Mouse (Mus musculus) hindbrain, embryonic 11.5 days (tissue): Measurements from ENCODE around the gene Gm10563. TPM values are rescaled to one million over a fixed set of nuclear protein-coding genes. Genes with fewer than 3 reads are reported as not detected.
A peak's percentile ranks its signal among the peaks of the same experiment; 100 is the strongest.

Experiments used
- ATAC-seq: fragments of 200-750 bp; cut with Nextera tagmentation; 2 replicates; pipeline ENCODE4 v1.8.0; 2017; ENCODE audit warnings: mild to moderate bottlenecking, moderate TSS enrichment, moderate library complexity; ENCODE audit not compliant: low FRiP score
- DNase-seq: peaks from one replicate; pipeline ENCODE4 v3.0.0-alpha.2; 2015; ENCODE audit warnings: low spot score
- H3K27ac ChIP-seq: fragments of 300-500 bp; sonication (generic); 2 replicates; pipeline ENCODE4 v1.5.1; 2014; ENCODE audit warnings: mild to moderate bottlenecking, low read depth, low read length
- H3K27me3 ChIP-seq: fragments of 300-500 bp; sonication (generic); 2 replicates; pipeline ENCODE4 v1.6.1; 2014; ENCODE audit warnings: mild to moderate bottlenecking, low read length, moderate library complexity, mixed read lengths; ENCODE audit not compliant: control insufficient read depth, insufficient read depth
- H3K36me3 ChIP-seq: fragments of 300-500 bp; sonication (generic); 2 replicates; pipeline ENCODE4 v1.6.1; 2014; ENCODE audit warnings: mild to moderate bottlenecking, low read length, moderate library complexity, mixed read lengths; ENCODE audit not compliant: control insufficient read depth, insufficient read depth
- H3K4me1 ChIP-seq: fragments of 300-500 bp; sonication (generic); replicated peaks from 2 replicates; pipeline ENCODE4 v1.6.1; 2014; ENCODE audit warnings: low read length, mixed read lengths; ENCODE audit not compliant: control insufficient read depth, insufficient read depth
- H3K4me2 ChIP-seq: fragments of 300-500 bp; sonication (generic); replicated peaks from 2 replicates; pipeline ENCODE4 v1.6.1; 2014; ENCODE audit warnings: mild to moderate bottlenecking, low read depth, low read length
- H3K4me3 ChIP-seq: fragments of 300-500 bp; sonication (generic); 2 replicates; pipeline ENCODE4 v1.5.1; 2014; ENCODE audit warnings: low read depth, low read length
- H3K9ac ChIP-seq: fragments of 300-500 bp; sonication (generic); 2 replicates; pipeline ENCODE4 v1.6.1; 2014; ENCODE audit warnings: low read depth, low read length
- H3K9me3 ChIP-seq: fragments of 300-500 bp; sonication (generic); 2 replicates; pipeline ENCODE4 v1.6.1; 2016; ENCODE audit warnings: low read length; ENCODE audit not compliant: control insufficient read depth
- WGBS: fragments of 180-500 bp; shearing (Covaris S2); extraction: QIAGEN DNeasy Blood & Tissue Kit; methylation state at CpG from one replicate; pipeline ENCODE4 v1.1.7; 2014; 5-methylcytosine and 5-hydroxymethylcytosine counted together
- polyA plus RNA-seq: library from polyadenylated mRNA; unstranded; fragments of >200 nt; fragmentation: Nextera tagmentation; extraction: Ambion mirVana; gene quantifications from 2 replicates; pipeline ENCODE4 v1.2.1, GENCODE M21; 2014

Gm10563 gene
- polyA plus RNA-seq, 1 experiment from 2014 or later, result not detected

DNA sequence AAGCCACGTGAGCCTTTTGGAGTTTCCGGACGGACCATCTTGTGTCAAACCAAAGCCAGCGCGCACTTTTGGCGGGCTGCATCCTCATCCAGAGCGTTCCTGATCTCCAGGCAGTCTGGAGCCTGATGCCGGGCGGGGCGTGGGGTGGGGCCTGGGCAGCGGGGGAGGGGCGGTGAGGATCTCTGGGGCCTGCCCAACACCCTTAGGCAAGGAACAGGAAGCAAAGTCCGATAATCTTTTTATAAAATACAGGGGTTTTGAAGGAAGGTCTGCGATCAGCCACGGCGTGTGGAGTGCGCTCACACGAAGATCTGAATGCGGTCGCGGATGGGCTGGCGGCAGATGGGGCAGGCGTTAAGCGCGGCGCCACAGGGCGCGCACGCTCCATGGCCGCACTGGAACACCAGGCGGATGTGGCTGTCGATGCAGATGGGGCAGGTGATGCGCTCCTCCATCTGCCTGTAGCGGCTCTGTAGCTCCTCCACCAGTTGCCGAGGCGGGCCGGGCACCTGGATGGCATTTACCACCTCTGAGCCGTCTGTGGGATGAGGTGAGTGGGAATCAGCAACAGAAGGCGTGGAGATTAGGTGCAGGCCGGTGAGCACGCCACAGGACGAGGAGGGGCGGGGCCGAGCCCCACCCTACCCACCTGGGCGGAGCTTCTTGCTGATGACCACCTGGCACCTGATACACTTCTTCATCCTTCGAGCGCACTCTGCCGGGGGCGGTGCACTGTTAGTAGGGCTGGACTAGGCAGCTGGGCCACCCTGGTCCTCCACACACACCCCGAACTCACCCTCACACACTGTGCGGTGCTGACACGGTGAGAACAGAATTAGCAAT, 9.5 kb upstream of the Gm10563 start:
- H3K4me3 ChIP-seq, result peak overlapping the region; percentile 29
- H3K4me2 ChIP-seq, result peak overlapping the region; percentile 66
- no peaks in the 10 kb centered on the region for H3K9me3 ChIP-seq
- peaks cover 14% of the 10 kb centered on the region for H3K4me1 ChIP-seq
- H3K9ac ChIP-seq, result peak overlapping the region; percentile 45; the same call in 1 of the 2 replicates
- H3K27ac ChIP-seq, result no peak overlapping the region
- H3K27me3 ChIP-seq, result peaks cover 50% of the 10 kb centered on the region
- WGBS, result 2% methylated on average over 52 of the region's 52 CpGs
- ATAC-seq (peak; percentile 28; the same call in 1 of the 2 replicates), DNase-seq (peak; percentile 59)
- no peaks in the 10 kb centered on the region for H3K36me3 ChIP-seq

DNA sequence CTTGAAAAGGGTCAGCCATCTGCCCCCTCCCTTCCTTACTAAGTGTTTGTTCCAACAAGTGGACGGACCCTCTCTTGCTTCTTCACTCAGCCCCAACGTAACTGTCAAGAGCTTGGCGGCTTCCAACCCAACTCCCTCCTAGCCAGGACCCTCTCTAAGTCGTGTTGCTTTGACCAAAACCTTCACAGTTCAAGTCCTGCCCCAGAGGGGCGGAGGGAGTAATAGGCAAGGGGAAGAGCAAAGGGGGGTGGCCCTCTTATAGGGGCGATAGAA, 8.9 kb upstream of the Gm10563 start:
- Histone ChIP-seq H3K9ac (peak overlapping the region; percentile 45; the same call in 1 of the 2 replicates), H3K27ac (no peak overlapping the region), H3K4me2 (peak overlapping the region; percentile 66), H3K9me3 (no peaks in the 10 kb centered on the region), H3K27me3 (peaks cover 50% of the 10 kb centered on the region), H3K36me3 (no peaks in the 10 kb centered on the region), H3K4me3 (peak overlapping the region; percentile 29; the same call in 1 of the 2 replicates), H3K4me1 (peaks cover 14% of the 10 kb centered on the region)
- 4% methylated on average over 6 of the region's 6 CpGs for WGBS
- DNase-seq (no peak), ATAC-seq (peak; percentile 2; the same call in 1 of the 2 replicates)

DNA sequence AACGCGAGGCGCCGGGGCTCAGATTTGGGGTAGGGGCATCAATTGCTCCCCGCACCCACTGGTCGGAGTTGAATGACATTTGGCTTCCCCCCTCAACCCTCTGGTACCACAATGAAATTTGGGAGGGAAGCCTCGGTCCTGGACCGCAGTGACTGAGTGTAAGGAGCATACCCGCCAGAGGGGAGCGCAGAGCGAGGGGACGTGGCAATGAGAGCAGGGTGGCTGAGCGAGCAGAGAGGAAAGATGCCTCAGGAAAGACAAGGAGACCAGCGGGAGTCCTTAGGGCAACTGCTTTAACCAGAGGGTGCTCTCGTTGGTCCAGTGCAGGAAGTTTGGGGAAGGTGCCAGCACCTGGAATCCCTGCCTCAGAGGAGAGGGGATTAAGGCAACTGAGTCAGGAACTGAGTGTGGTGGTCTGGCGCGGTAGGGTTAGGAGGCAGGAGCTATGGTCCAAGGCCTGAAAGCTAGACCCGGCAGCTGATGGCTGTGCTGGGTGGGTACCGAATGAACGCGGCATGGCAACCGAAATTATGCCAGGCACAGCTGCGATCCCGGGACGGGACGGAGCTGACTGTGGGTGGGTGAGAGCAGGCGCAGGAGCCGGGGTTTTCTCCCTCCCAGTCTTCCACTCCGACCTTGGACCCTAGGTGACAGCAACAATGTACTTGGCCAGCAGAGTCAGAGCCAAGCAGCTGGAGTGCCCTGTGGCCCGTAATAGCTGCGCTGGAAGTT, 8.4 kb upstream of the Gm10563 start:
- ATAC-seq, result peak; percentile 30; the same call in 1 of the 2 replicates
- H3K27ac ChIP-seq, result no peak overlapping the region

DNA sequence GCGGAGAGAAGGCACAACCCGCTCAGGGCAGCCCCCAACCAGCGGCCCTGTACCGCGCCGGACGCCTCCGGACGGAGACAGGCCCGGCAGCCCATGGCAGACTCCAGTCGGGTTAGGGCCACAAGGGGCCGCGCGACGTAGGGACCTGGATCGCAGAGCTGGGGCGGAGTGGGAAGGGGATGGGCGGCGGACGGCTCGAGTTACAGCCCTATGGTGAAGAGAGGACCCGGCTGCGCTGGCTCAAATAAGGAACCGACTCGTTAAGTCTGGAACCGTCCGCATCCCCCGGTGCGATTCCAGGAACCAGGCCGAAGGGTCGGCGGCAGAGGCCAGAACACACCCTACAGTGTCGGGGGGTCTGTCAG, 7.9 kb upstream of the Gm10563 start, which contains the start of gene Mmp23:
Gene Mmp23, minus strand, starts transcription at position 299 of the 365 bp plus-strand sequence.
- ATAC-seq (peak; percentile 61), DNase-seq (no peak)
- H3K27me3 ChIP-seq, result peaks cover 50% of the 10 kb centered on the region
- peak within 1 kb of the TSS; percentile 58 for H3K9ac ChIP-seq
- no peak within 1 kb of the TSS for H3K27ac ChIP-seq
- no peaks in the 10 kb centered on the region for H3K9me3 ChIP-seq
- WGBS, result under 1% methylated on average over 33 of the region's 33 CpGs
- peak within 1 kb of the TSS; percentile 66 for H3K4me2 ChIP-seq
- H3K4me3 ChIP-seq, result peak within 1 kb of the TSS; percentile 32
- peaks cover 2% of the 10 kb centered on the region; the same call in 1 of the 2 replicates for H3K36me3 ChIP-seq
- H3K4me1 ChIP-seq, result peaks cover 14% of the 10 kb centered on the region

More for the DNA sequence above, 8.4 kb upstream of the Gm10563 start:
- peak; percentile 70 for DNase-seq
- Histone ChIP-seq H3K36me3 (no peaks in the 10 kb centered on the region; the same call in 1 of the 2 replicates), H3K4me3 (peak overlapping the region; percentile 32), H3K27me3 (peaks cover 50% of the 10 kb centered on the region), H3K9me3 (no peaks in the 10 kb centered on the region), H3K4me2 (peak overlapping the region; percentile 66), H3K4me1 (peaks cover 14% of the 10 kb centered on the region), H3K9ac (peak overlapping the region; percentile 58)
- WGBS, result 2% methylated on average over 31 of the region's 31 CpGs

DNA sequence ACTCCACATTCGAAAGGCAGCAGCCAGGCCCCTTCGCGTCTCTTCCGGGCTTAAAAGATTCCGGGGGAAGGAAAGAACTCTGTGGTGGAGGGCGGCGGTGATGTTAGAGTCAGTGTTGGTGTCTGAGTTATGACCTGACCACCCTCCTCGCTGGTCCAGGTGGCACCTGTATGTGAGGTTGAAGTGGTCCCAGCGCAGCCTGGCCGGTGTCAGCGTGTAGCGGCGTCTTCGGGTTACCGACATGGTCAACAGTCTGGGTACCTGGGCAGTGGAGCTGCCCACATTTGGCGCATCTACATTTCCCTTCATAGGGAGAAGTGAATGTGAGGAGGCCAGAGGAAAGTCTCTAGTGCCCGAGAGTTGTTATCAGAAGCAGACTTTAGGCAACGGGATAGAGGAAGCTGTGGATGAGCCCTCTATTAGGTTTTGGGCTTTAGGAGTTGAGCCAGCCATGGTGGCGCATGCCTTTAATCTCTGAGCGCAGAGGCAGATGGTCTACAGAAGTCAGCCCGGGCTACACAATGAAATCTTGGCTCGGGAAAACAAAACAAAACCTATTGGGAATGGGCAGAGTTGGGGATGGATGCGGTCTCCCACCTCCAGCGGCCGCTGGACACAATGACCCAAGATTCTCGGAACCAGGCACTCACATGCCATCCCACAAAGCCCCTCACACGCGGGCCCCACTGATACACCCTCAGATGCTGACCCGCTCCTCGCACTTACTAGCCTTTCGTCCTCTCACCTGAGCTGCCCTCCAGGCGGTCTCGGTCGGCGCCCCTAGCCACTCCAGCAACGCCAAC, 7.3 kb upstream of the Gm10563 start:
- Histone ChIP-seq H3K27ac (no peak overlapping the region), H3K4me2 (peak overlapping the region; percentile 66), H3K4me1 (peaks cover 14% of the 10 kb centered on the region), H3K9ac (peak overlapping the region; percentile 58), H3K36me3 (peaks cover 5% of the 10 kb centered on the region), H3K4me3 (peak overlapping the region; percentile 32), H3K27me3 (peaks cover 50% of the 10 kb centered on the region), H3K9me3 (no peaks in the 10 kb centered on the region)
- DNase-seq (peak; percentile 23), ATAC-seq (no peak)
- WGBS, result 23% methylated on average over 35 of the region's 36 CpGs

DNA sequence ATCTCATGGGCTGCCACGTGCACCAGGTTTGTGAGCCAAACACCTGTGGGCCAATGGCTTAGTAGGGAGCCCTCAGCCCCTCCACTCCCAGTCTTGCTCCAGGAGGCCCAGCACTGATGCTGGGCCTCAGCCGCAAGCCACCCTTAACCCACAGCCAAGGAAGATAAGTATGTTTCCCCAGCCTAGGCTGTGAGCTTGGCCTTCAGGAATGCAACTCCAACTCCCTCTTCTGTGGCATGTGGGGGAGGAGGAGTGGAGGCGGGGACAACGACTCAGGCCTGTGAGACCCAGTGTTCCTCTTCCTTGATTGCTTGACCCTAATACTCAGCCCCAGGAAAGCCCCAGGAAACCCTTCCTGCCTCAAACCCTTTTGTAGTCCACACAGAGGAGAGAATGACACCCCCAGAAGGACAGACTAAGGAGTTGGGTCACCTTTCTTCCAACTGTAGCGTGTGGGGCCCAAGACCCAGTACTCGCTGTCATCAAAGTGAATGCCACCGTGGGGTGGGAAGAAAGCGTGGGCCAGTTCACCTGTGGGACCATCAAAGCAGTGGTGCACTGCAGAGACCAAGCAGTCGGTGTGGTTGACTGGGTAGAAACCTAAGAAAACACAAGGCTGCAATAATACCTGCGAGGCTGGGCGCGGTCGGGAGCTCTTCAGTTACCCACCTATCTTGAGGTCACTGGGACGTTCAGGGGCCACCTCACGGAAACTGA, 6.5 kb upstream of the Gm10563 start:
- H3K4me3 ChIP-seq, result no peak overlapping the region
- no peaks in the 10 kb centered on the region for H3K9me3 ChIP-seq
- H3K27me3 ChIP-seq, result peaks cover 50% of the 10 kb centered on the region
- WGBS, result 65% methylated on average over 15 of the region's 15 CpGs
- DNase-seq (peak; percentile 4), ATAC-seq (no peak)
- H3K4me2 ChIP-seq, result no peak overlapping the region
- H3K9ac ChIP-seq, result no peak overlapping the region
- H3K4me1 ChIP-seq, result peaks cover 14% of the 10 kb centered on the region
- no peak overlapping the region for H3K27ac ChIP-seq
- H3K36me3 ChIP-seq, result peaks cover 7% of the 10 kb centered on the region

DNA sequence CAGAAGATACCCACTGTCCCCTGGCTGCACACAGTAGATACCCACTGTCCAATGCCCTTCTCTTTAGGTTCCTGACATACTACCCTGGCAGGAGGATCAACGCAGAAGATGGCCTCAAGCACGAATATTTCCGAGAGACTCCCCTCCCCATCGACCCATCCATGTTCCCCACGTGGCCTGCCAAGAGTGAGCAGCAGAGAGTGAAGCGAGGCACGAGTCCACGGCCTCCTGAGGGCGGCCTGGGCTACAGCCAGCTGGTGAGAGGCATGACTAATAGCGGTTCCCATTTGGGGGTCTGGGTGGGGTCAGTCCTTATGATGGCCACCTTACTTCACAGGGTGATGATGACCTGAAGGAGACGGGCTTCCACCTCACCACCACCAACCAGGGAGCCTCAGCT, 4.1 kb upstream of the Gm10563 start:
- Histone ChIP-seq H3K9ac (no peak overlapping the region), H3K36me3 (peaks cover 10% of the 10 kb centered on the region), H3K4me3 (no peak overlapping the region), H3K27ac (no peak overlapping the region), H3K9me3 (no peaks in the 10 kb centered on the region), H3K4me2 (no peak overlapping the region), H3K4me1 (peaks cover 5% of the 10 kb centered on the region), H3K27me3 (peaks cover 33% of the 10 kb centered on the region)
- DNase-seq, result no peak
- 94% methylated on average over 11 of the region's 11 CpGs for WGBS
- no peak for ATAC-seq

DNA sequence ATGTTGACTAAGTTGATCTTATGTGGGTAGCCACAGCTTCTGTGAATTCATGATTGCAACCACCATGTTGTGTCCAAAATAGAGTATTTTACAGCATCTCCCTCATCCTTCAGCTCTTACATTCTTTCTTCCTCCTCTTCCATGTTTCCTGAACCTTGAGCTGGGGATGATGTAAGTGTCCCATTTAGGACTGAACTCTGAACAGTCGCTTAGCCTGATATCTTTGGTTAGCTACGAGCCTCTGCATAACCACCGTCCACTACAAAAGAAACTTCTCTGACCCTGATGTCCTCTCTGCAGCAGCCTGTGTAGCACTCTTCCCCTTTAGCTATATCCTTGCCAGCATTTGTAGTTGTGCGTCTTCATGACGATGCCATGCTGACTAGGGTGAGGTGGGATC, 513 bp upstream of the Gm10563 start:
- no peak overlapping the region for H3K27ac ChIP-seq
- H3K9me3 ChIP-seq, result no peaks in the 10 kb centered on the region
- no peaks in the 10 kb centered on the region for H3K27me3 ChIP-seq
- H3K4me1 ChIP-seq, result no peaks in the 10 kb centered on the region
- H3K4me2 ChIP-seq, result no peak overlapping the region
- WGBS, result 96% methylated on average over 5 of the region's 5 CpGs
- no peak overlapping the region for H3K9ac ChIP-seq
- DNase-seq (no peak), ATAC-seq (no peak)
- peaks cover 12% of the 10 kb centered on the region for H3K36me3 ChIP-seq
- no peak overlapping the region for H3K4me3 ChIP-seq
